Mouse (Mus musculus) liver, embryonic 12.5 days (tissue): ENCODE measurements around the gene Mboat1. TPM values are rescaled to one million over a fixed set of nuclear protein-coding genes. Genes with fewer than 3 reads are reported as not detected.

Source experiments
- ATAC-seq: fragments of 200-750 bp; cut with Nextera tagmentation; 2 replicates; pipeline ENCODE4 v1.8.0; 2017; ENCODE audit warnings: moderate number of reproducible peaks, mild to moderate bottlenecking, moderate library complexity
- H3K27ac ChIP-seq: fragments of 300-500 bp; sonication (generic); 2 replicates; pipeline ENCODE4 v1.5.1; 2016; ENCODE audit warnings: mild to moderate bottlenecking
- H3K27me3 ChIP-seq: fragments of 300-500 bp; sonication (generic); replicated peaks from 2 replicates; pipeline ENCODE4 v1.6.1; 2016; ENCODE audit warnings: mild to moderate bottlenecking, moderate library complexity
- H3K36me3 ChIP-seq: fragments of 300-500 bp; sonication (generic); 2 replicates; pipeline ENCODE4 v1.6.1; 2016; ENCODE audit warnings: mild to moderate bottlenecking, moderate library complexity
- H3K4me1 ChIP-seq: fragments of 300-500 bp; sonication (generic); 2 replicates; pipeline ENCODE4 v1.6.1; 2016
- H3K4me2 ChIP-seq: fragments of 300-500 bp; sonication (generic); 2 replicates; pipeline ENCODE4 v1.6.1; 2016; ENCODE audit warnings: mild to moderate bottlenecking, moderate library complexity
- H3K4me3 ChIP-seq: fragments of 300-500 bp; sonication (generic); 2 replicates; pipeline ENCODE4 v1.5.1; 2016; ENCODE audit warnings: mild to moderate bottlenecking, moderate library complexity
- H3K9ac ChIP-seq: fragments of 300-500 bp; sonication (generic); 2 replicates; pipeline ENCODE4 v1.6.1; 2016; ENCODE audit warnings: mild to moderate bottlenecking, moderate library complexity
- H3K9me3 ChIP-seq: fragments of 300-500 bp; sonication (generic); replicated peaks from 2 replicates; pipeline ENCODE4 v1.6.1; 2016; ENCODE audit warnings: mild to moderate bottlenecking, moderate library complexity
- WGBS: fragments of 180-500 bp; shearing (Covaris S2); methylation state at CpG from one replicate; pipeline ENCODE4 v1.1.7; 2016; ENCODE audit not compliant: insufficient replicate concordance; 5-methylcytosine and 5-hydroxymethylcytosine counted together
- polyA plus RNA-seq: library from polyadenylated mRNA; unstranded; fragments of >200 nt; fragmentation: Nextera tagmentation; extraction: Ambion mirVana; gene quantifications from 2 replicates; pipeline ENCODE4 v1.2.1, GENCODE M21; 2016

Mboat1 gene
- 2.6 TPM in 2 replicates for polyA plus RNA-seq

- under 1% methylated on average over 53 of the region's 55 CpGs for WGBS
- Histone ChIP-seq H3K4me1 (peaks cover 13% of the 10 kb centered on the region), H3K9me3 (no peaks in the 10 kb centered on the region), H3K4me3 (peak within 1 kb of the TSS; percentile 60), H3K27me3 (peaks cover 42% of the 10 kb centered on the region), H3K4me2 (peak within 1 kb of the TSS; percentile 84), H3K9ac (peak within 1 kb of the TSS; percentile 55), H3K27ac (no peak within 1 kb of the TSS), H3K36me3 (no peaks in the 10 kb centered on the region)
- ATAC-seq, result peak; percentile 91
Observed at GRCm38 (mm10) chr13:30136243-30136922, at the start of gene Mboat1. TSS of gene Mboat1 (plus strand) at chr13:30136489.

GRCm38 (mm10) chr13:30093086-30093485 lies 43.2 kb upstream of the Mboat1 start:
- Histone ChIP-seq H3K9me3 (no peaks in the 10 kb centered on the region), H3K36me3 (no peaks in the 10 kb centered on the region), H3K4me2 (no peak overlapping the region), H3K4me3 (no peak overlapping the region), H3K27ac (no peak overlapping the region), H3K9ac (no peak overlapping the region), H3K27me3 (peaks cover 11% of the 10 kb centered on the region), H3K4me1 (no peaks in the 10 kb centered on the region)
- no peak for ATAC-seq
- 21% methylated on average over 2 of the region's 2 CpGs for WGBS

GRCm38 (mm10) chr13:30095851-30096250 lies 40.4 kb upstream of the Mboat1 start:
- no peak overlapping the region for H3K4me3 ChIP-seq
- H3K27ac ChIP-seq, result no peak overlapping the region
- no peaks in the 10 kb centered on the region for H3K4me1 ChIP-seq
- ATAC-seq, result no peak
- 52% methylated on average over 4 of the region's 4 CpGs for WGBS
- H3K4me2 ChIP-seq, result no peak overlapping the region
- H3K9ac ChIP-seq, result no peak overlapping the region
- peaks cover 11% of the 10 kb centered on the region for H3K27me3 ChIP-seq
- H3K36me3 ChIP-seq, result no peaks in the 10 kb centered on the region
- H3K9me3 ChIP-seq, result no peaks in the 10 kb centered on the region

GRCm38 (mm10) chr13:30096536-30096935 lies 39.8 kb upstream of the Mboat1 start:
- H3K36me3 ChIP-seq, result no peaks in the 10 kb centered on the region
- no peak for ATAC-seq
- H3K9ac ChIP-seq, result no peak overlapping the region
- H3K4me1 ChIP-seq, result no peaks in the 10 kb centered on the region
- no peaks in the 10 kb centered on the region for H3K9me3 ChIP-seq
- H3K4me3 ChIP-seq, result no peak overlapping the region
- H3K27me3 ChIP-seq, result peaks cover 6% of the 10 kb centered on the region; the same call in 1 of the 2 replicates
- no peak overlapping the region for H3K27ac ChIP-seq
- 38% methylated on average over 4 of the region's 4 CpGs for WGBS
- no peak overlapping the region for H3K4me2 ChIP-seq

- Histone ChIP-seq H3K27ac (no peak overlapping the region), H3K4me1 (no peaks in the 10 kb centered on the region), H3K9me3 (no peaks in the 10 kb centered on the region), H3K4me2 (no peak overlapping the region), H3K9ac (no peak overlapping the region), H3K4me3 (no peak overlapping the region), H3K27me3 (no peaks in the 10 kb centered on the region), H3K36me3 (no peaks in the 10 kb centered on the region)
- no peak for ATAC-seq
- 45% methylated on average over 4 of the region's 4 CpGs for WGBS
Observed at GRCm38 (mm10) chr13:30109001-30109600, 27.2 kb upstream of the Mboat1 start.

- Histone ChIP-seq H3K4me2 (no peak overlapping the region), H3K9me3 (no peaks in the 10 kb centered on the region), H3K27ac (no peak overlapping the region), H3K36me3 (no peaks in the 10 kb centered on the region), H3K9ac (no peak overlapping the region), H3K4me1 (no peaks in the 10 kb centered on the region), H3K4me3 (no peak overlapping the region), H3K27me3 (no peaks in the 10 kb centered on the region)
- ATAC-seq, result no peak
- WGBS, result 69% methylated on average over 5 of the region's 5 CpGs
Observed at GRCm38 (mm10) chr13:30115792-30116191, 20.5 kb upstream of the Mboat1 start.

- H3K27ac ChIP-seq, result no peak overlapping the region
- H3K36me3 ChIP-seq, result no peaks in the 10 kb centered on the region
- 32% methylated on average over 13 of the region's 13 CpGs for WGBS
- ATAC-seq, result no peak
- peak overlapping the region; percentile 60 for H3K4me3 ChIP-seq
- peak overlapping the region; percentile 84 for H3K4me2 ChIP-seq
- H3K4me1 ChIP-seq, result peaks cover 13% of the 10 kb centered on the region
- no peaks in the 10 kb centered on the region for H3K9me3 ChIP-seq
- peak overlapping the region; percentile 55; the same call in 1 of the 2 replicates for H3K9ac ChIP-seq
- H3K27me3 ChIP-seq, result peaks cover 42% of the 10 kb centered on the region
Observed at GRCm38 (mm10) chr13:30136923-30137629, 787 bp downstream of the Mboat1 start.

- peaks cover 13% of the 10 kb centered on the region for H3K4me1 ChIP-seq
- no peaks in the 10 kb centered on the region for H3K36me3 ChIP-seq
- peaks cover 42% of the 10 kb centered on the region for H3K27me3 ChIP-seq
- WGBS, result 58% methylated on average over 6 of the region's 6 CpGs
- H3K9ac ChIP-seq, result no peak overlapping the region
- ATAC-seq, result no peak
- H3K27ac ChIP-seq, result no peak overlapping the region
- H3K4me2 ChIP-seq, result no peak overlapping the region
- H3K9me3 ChIP-seq, result no peaks in the 10 kb centered on the region
- no peak overlapping the region for H3K4me3 ChIP-seq
Observed at GRCm38 (mm10) chr13:30137951-30138350, 1.7 kb downstream of the Mboat1 start.

GRCm38 (mm10) chr13:30140149-30140548 lies 3.9 kb downstream of the Mboat1 start:
- no peaks in the 10 kb centered on the region for H3K9me3 ChIP-seq
- WGBS, result 73% methylated on average over 5 of the region's 5 CpGs
- no peak overlapping the region for H3K27ac ChIP-seq
- no peak for ATAC-seq
- H3K36me3 ChIP-seq, result no peaks in the 10 kb centered on the region
- peaks cover 32% of the 10 kb centered on the region for H3K27me3 ChIP-seq
- peaks cover 13% of the 10 kb centered on the region for H3K4me1 ChIP-seq
- no peak overlapping the region for H3K4me2 ChIP-seq
- H3K9ac ChIP-seq, result no peak overlapping the region
- no peak overlapping the region for H3K4me3 ChIP-seq

- Histone ChIP-seq H3K36me3 (no peaks in the 10 kb centered on the region), H3K4me2 (no peak overlapping the region), H3K27ac (no peak overlapping the region), H3K4me1 (peaks cover 13% of the 10 kb centered on the region), H3K27me3 (peaks cover 27% of the 10 kb centered on the region), H3K9ac (no peak overlapping the region), H3K9me3 (no peaks in the 10 kb centered on the region), H3K4me3 (no peak overlapping the region)
- WGBS, result 73% methylated on average over 12 of the region's 12 CpGs
- no peak for ATAC-seq
Observed at GRCm38 (mm10) chr13:30140646-30141045, 4.4 kb downstream of the Mboat1 start.

- no peak overlapping the region for H3K4me3 ChIP-seq
- H3K27me3 ChIP-seq, result peaks cover 14% of the 10 kb centered on the region
- 70% methylated on average over 5 of the region's 5 CpGs for WGBS
- H3K27ac ChIP-seq, result no peak overlapping the region
- no peaks in the 10 kb centered on the region for H3K36me3 ChIP-seq
- no peak for ATAC-seq
- no peak overlapping the region for H3K9ac ChIP-seq
- no peak overlapping the region for H3K4me2 ChIP-seq
- H3K4me1 ChIP-seq, result 0 out of 2 replicates have a peak, but pooled peaks cover under 1% of the 10 kb centered on the region
- no peaks in the 10 kb centered on the region for H3K9me3 ChIP-seq
Observed at GRCm38 (mm10) chr13:30141996-30142395, 5.7 kb downstream of the Mboat1 start.

GRCm38 (mm10) chr13:30146468-30146867 lies 10.2 kb downstream of the Mboat1 start:
- Histone ChIP-seq H3K4me3 (no peak overlapping the region), H3K27ac (no peak overlapping the region), H3K4me2 (no peak overlapping the region), H3K27me3 (no peaks in the 10 kb centered on the region), H3K4me1 (no peaks in the 10 kb centered on the region), H3K9ac (no peak overlapping the region), H3K9me3 (no peaks in the 10 kb centered on the region), H3K36me3 (no peaks in the 10 kb centered on the region)
- ATAC-seq, result no peak
- 68% methylated on average over 6 of the region's 6 CpGs for WGBS
